Mouse (Mus musculus): Measurements from ENCODE around the gene Gse1. TPM values are rescaled to one million over a fixed set of nuclear protein-coding genes. Genes with fewer than 3 reads are reported as not detected.
A peak's percentile ranks its signal among the peaks of the same experiment; 100 is the strongest.

The Gse1 gene
- total and polyA plus RNA-seq, 3 experiments, result 23.6 to 128 (median 66.9) TPM

GRCm38 (mm10) chr8:120396756-120397155 is 168.5 kb downstream of the Gse1 start:
- peaks cover 3 to 10% of the 10 kb centered on the region in 2 experiments; a peak in 3 of 4 replicates for H3K4me1 ChIP-seq (ENCODE audit: control insufficient read depth in 1 of 2, insufficient read depth in 2 of 2, low read length in 2 of 2)
- no peak for DNase-seq (ENCODE audit: low read depth, low spot score)
- H3K27me3 ChIP-seq (ENCODE audit: control insufficient read depth in 1 of 2, insufficient read depth in 2 of 2, low read length in 2 of 2), result no peaks in the 10 kb centered on the region

GRCm38 (mm10) chr8:120397444-120398411 is 169.5 kb downstream of the Gse1 start:
- no peaks in the 10 kb centered on the region for H3K36me3 ChIP-seq (ENCODE audit: control insufficient read depth in 1 of 2, insufficient read depth in 2 of 2, low read length in 2 of 2)
- DNase-seq (ENCODE audit: low read depth, low spot score), result peak; percentile 61
- H3K9me3 ChIP-seq (replicated peaks; ENCODE audit: insufficient read depth, low read length), result no peaks in the 10 kb centered on the region
- H3K27me3 ChIP-seq (ENCODE audit: control insufficient read depth in 1 of 2, insufficient read depth in 2 of 2, low read length in 2 of 2), result no peaks in the 10 kb centered on the region
- H3K4me3 ChIP-seq (ENCODE audit: control insufficient read depth in 1 of 2, insufficient read depth in 1 of 2, low read depth in 2 of 2, low read length in 2 of 2), result peak overlapping the region; percentile 17 to 30; a peak in 2 of 4 replicates
- H3K9ac ChIP-seq (ENCODE audit: control insufficient read depth, low read depth, low read length, poor library complexity, severe bottlenecking), result peak overlapping the region; percentile 41
- H3K4me1 ChIP-seq (ENCODE audit: control insufficient read depth in 1 of 2, insufficient read depth in 2 of 2, low read length in 2 of 2), result peaks cover 3 to 10% of the 10 kb centered on the region in 2 experiments; a peak in 3 of 4 replicates
- H3K27ac ChIP-seq (ENCODE audit: control insufficient read depth, low read depth, low read length), result no peak overlapping the region
- no peak for TF ChIP-seq E2F4 (IDR thresholded peaks at IDR 0.05; ENCODE audit: borderline replicate concordance, low read depth, low read length)
- peak; percentile 61 for TF ChIP-seq NRF1 (IDR thresholded peaks at IDR 0.05; ENCODE audit: insufficient read depth, low read depth, low read length, poor library complexity, severe bottlenecking)
- no peak for TF ChIP-seq BHLHE40 (IDR thresholded peaks at IDR 0.05; ENCODE audit: borderline replicate concordance, low read depth, low read length)
- peak; percentile 90 for TF ChIP-seq MXI1 (IDR thresholded peaks at IDR 0.05; ENCODE audit: low read depth, low read length)
- TF ChIP-seq SIN3A (IDR thresholded peaks at IDR 0.05; ENCODE audit: low read length), result peak; percentile 57
- TF ChIP-seq MYC (IDR thresholded peaks at IDR 0.05; ENCODE audit: low read depth, low read length), result 0 out of 2 replicates have a peak, but pooled peaks have one; percentile 35
- no peak for TF ChIP-seq USF2 (IDR thresholded peaks at IDR 0.05; ENCODE audit: borderline replicate concordance in 1 of 2, insufficient read depth in 1 of 2, low read depth in 1 of 2, low read length in 2 of 2)
- 0 out of 4 replicates have a peak, but pooled peaks of 1 of the 2 experiments have one; percentile 9 for TF ChIP-seq EP300 (IDR thresholded peaks at IDR 0.05; ENCODE audit: low read depth in 1 of 2, low read length in 2 of 2)
- peak; percentile 66 for TF ChIP-seq MAX (IDR thresholded peaks at IDR 0.05; ENCODE audit: low read length)
- peak; percentile 41; the same call in 1 of the 2 replicates for TF ChIP-seq ETS1 (IDR thresholded peaks at IDR 0.05; ENCODE audit: low read depth, low read length)
- no peak for TF ChIP-seq HCFC1 (IDR thresholded peaks at IDR 0.05; ENCODE audit: low read depth, low read length)
- no peak for TF ChIP-seq CTCF (IDR thresholded peaks at IDR 0.05 in 2 of 3, conservative IDR thresholded peaks at IDR 0.05 in 1 of 3; ENCODE audit: control insufficient read depth in 1 of 3, insufficient read depth in 1 of 3, low read depth in 2 of 3, low read length in 3 of 3, poor library complexity in 1 of 3, severe bottlenecking in 1 of 3)
- H3K79me2 ChIP-seq (ENCODE audit: control insufficient read depth, insufficient read depth, low read length, poor library complexity), result no peaks in the 10 kb centered on the region

More at GRCm38 (mm10) chr8:120396756-120397155, 168.5 kb downstream of the Gse1 start:
- peak; percentile 92 for TF ChIP-seq ZKSCAN1 (IDR thresholded peaks at IDR 0.05; ENCODE audit: low read depth, low read length)
- TF ChIP-seq MXI1 (IDR thresholded peaks at IDR 0.05; ENCODE audit: low read depth, low read length), result no peak
- H3K9me3 ChIP-seq (replicated peaks; ENCODE audit: insufficient read depth, low read length), result no peaks in the 10 kb centered on the region
- peak overlapping the region in 1 of 2 experiments; percentile 17; a peak in 1 of 4 replicates for H3K4me3 ChIP-seq (ENCODE audit: control insufficient read depth in 1 of 2, insufficient read depth in 1 of 2, low read depth in 2 of 2, low read length in 2 of 2)
- peak overlapping the region; percentile 41 for H3K9ac ChIP-seq (ENCODE audit: control insufficient read depth, low read depth, low read length, poor library complexity, severe bottlenecking)
- H3K79me2 ChIP-seq (ENCODE audit: control insufficient read depth, insufficient read depth, low read length, poor library complexity), result no peaks in the 10 kb centered on the region
- H3K27ac ChIP-seq (ENCODE audit: control insufficient read depth, low read depth, low read length), result no peak overlapping the region
- no peaks in the 10 kb centered on the region for H3K36me3 ChIP-seq (ENCODE audit: control insufficient read depth in 1 of 2, insufficient read depth in 2 of 2, low read length in 2 of 2)

Data from MEL (cell line).